Mouse (Mus musculus) yolk sac, embryonic 10.5 days (tissue): ENCODE data around the gene Gm17334.

Source experiments
- DNase-seq: peaks from one replicate; pipeline ENCODE4 v3.0.0-alpha.2; 2017; ENCODE audit warnings: low spot score

Gm17334 gene

DNA sequence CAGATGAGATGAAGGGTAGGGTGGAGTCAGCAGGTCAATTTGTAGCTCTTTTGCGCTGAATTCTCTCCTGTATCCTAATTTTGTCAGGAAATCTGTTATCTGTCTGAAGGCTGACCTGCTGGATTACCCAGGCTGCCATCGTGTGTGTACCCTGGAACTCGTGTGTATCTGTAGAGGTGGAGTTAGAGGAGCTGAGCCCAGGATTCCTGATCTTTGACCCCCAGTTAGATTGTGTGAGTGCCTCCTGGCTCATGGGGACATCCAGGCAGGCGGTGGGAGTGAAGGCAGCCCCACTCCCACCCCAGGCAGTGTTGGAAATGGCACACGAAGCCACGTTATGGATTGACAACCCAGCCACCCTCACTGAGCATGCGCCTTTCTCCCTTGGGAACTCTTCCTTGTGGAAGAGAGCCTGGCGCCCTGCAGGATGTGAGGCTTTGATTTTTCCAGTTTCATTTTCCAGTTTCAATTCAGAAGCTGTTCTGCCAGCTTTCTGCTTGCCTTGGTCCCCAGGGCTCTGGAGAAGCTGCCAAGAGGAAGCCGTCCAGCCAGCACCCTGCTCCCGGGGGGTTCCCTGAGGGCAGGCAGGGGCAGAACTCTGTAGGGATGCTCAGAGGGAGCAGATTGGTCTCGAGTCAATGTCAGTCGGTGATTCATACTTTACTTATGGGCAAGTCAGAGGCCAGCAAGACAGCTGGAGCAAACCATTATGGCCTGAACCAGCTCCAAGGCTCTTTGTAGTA lies 23.6 kb upstream of the Gm17334 start:
- peak; percentile 73 for DNase-seq

DNA sequence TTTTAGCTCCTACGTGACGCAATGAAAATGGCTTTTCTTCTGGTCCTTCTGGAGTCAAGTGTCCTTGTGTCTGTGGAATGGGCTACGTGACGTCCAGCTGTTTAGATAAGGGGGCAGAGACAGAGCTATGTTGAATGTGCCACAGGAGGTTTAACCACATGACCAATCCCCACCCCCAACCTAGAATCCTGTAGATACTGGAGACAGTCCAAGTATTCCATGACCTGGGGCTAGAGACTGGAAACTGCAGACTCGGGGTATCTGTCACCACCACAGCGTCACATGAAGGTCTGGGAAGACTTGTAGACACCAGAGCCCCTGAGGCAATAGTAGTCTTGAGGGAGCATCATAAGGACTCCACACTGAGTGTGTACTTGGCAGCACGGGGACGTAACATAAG lies 22.8 kb upstream of the Gm17334 start:
- peak; percentile 50 for DNase-seq

DNA sequence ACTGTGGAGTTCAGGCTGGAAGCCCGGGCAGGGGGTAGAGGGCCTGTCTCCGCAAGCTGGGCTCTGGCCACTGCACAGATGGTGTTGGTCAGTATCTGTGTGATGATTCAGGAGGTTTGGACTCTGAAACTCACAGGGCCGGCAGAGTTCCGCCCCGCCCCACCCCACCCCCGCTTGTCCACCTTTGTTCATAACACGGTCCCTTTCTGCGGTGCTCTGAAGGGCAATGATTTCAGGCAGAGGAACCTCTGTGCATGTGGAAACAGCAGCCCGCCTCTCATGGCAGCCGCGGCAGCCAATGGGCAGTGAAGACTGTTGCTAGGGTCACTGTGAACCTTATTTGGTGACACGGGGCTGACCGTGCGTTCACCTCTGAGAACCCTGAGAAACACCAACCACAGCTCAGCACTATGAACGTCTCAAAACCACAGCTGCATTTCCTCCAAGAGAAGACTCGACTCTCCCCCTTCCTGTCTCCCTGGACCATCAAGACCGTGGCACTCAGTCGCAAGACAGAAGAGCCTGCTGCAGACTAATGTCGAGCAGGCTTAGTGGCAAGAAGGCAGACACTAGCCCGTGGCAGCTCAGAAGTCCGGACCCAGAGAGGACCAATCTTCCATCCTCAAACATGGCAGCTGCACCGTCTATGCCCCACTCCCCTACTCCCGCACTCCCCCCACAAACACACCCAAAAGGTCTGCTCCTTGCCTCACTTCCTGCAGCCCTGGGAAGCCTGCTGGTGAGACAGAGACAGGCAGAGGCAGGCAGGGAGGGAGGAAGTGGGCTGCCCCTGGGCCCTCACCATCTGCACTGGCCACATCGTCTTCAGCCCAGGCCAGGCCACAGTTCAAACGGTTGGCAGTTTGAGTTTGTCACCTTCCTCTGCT lies 21.9 kb upstream of the Gm17334 start:
- DNase-seq = peak; percentile 83

DNA sequence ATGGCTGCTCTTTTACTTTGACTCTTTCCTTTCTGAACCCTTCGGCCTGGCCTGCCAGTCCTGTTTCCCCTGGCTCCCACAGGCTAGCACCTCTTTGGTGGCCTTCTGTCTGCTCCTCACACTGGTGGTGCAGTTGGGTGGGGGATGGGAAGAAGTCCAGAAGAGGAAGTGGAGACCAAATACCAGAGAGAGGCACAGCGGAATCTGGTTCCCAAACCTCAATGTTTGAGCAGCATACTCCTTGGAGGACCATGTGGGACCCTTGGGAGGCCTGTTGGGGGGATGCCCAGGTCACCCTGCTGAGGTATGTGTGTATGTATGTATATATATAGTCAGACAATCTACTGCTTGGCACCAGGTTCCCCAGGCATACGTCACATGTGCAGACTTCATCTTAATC lies 21.0 kb upstream of the Gm17334 start:
- no peak for DNase-seq

DNA sequence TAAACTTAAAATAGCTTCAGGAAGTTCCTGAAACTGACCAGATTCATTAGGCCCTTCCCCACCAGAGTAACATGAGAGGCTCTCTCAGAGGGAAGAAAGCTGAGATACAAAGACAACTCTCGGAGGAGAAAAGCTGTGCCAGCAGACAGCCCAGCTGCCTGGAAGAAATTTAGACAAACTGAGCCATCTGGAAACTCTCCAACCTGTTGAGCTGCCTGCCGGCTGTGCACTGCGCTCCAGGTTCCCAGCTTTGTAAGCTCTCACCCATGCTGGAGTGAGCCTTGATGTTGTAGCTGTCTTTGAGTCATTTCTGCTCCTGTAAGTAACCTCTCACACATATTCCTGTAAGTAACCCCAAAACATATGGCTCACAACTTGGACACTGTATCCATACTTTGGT lies 20.0 kb upstream of the Gm17334 start:
- no peak for DNase-seq

DNA sequence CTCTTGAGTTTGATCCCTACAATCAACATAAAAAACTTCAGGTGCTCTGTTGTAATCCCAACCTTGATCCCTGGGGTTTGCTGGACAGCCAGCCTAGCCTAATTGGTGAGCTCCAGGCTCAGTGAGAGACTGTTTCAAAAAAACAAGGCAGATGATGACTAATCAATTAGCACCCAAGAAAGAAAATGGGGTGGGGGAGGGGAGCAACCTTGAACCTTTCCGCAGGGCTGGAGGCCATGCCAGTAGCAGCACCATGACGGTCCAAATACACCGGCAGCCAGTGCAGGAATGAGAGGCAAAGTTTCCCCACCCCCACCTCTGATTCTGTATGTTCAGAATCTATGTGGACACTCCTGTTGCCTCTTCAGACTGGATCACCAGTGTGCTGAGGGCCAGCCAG lies 16.3 kb upstream of the Gm17334 start:
- DNase-seq = no peak

DNA sequence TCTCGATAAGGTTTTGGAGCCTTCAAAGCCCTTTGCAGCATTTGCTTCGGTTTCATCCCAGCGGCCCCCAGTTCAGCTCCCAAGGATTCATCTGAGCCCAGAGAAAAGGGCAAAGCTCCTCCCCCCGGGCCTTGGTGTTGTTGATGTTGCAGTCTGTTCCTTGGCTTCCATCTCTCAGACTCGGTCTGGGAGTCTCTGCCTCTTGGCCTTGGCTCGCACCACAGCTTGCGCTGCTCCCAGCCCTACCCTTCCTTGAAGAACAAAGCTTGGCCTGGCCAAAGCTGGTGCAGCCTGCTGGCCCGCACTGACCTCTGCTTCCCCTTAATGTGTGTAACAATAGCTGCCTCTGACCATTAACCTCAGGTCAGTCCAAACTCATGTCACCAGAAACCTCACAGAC lies 15.2 kb upstream of the Gm17334 start:
- no peak for DNase-seq

DNA sequence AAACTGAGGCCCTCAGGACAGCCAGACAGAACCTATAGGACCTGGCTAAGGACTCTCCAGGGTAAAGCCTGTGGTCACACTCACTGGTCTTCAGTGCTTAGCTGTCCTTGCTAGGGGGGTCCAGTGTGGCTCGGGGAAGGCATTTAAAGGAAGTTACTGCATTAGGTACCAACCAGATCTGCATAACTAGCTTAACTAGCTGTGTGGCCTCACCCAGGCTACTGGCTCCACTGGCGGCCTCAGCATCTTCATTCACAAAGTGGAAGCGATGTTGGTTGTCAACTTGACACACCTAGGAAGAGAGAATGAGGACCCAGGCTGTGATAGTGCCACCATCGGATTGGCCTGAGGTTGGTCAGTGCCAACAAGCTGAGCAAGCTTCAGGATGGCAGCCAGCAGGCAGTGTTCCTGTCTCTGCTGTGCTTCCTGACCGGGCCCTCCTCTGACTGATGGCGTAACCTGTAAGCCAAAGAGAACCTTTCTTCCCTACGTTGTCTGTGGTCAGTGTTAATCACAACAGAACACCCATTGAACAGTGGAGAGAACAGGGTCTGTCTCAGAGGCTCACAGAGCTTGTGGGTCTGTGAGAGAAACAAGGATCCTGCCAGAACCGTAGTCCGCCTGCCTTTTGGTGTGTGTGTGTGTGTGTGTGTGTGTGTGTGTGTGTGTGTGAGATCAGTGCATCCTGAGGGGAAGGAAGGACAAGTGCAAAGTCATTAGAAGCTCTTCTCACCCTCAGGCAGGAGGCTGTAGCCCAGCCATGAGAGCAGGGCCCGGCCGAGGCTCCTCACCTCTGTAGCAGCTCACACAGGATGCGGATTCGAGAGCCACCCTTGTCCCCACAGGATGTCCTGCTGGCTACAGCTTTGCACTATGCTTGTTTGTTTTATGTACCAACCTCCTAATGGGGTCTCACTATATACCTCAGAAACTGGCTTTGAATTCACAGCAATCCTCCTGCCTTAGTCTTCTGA lies 13.4 kb upstream of the Gm17334 start:
- no peak for DNase-seq

DNA sequence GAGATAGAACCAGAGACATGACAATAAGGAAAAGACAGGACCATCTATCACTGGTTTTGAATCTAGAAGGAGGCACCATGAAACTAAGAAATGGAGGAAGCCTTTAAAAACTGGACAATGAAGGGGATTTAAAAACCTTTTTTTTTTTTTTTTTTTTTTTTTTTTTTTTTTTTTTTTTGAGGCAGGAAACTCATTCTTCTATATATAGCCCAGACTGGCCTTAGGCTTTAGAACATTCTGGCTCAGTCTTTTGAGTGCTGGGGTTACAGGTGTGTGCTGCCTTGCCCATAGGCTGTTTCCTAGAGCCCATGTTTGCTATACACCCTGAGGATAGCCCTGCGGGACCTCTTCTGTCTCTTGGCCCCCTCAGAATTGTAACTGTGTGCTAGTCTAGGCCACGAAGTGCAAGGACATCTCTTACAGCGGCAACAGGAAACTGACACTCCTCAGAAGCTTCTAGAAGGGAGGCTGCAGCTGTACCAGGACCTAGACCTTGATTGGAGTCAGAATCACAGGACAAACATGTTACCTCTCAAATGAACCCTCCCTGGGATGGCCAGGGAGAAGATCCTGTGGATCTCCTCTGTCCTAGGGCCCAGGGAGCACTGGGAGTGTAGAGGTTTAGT lies 12.4 kb upstream of the Gm17334 start:
- no peak for DNase-seq

DNA sequence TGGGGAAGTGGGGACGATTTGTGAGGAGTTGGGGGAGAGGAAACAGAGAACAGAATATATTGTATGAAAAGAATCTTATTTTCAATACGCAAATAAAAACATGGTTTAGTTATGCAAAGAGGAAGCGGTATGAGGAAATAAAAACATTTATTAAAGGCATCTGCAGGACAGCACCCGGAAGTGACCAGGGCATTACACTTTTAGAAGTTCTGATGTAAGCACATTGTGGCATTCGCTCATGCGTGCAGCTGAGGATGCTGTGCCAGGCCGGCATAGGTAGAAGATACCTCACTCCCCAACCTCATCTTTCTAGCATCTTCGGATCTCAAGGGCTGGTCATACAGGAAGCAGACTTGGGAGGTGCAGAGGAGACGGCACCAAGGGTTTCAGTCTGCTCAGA lies 10.3 kb upstream of the Gm17334 start:
- no peak for DNase-seq

DNA sequence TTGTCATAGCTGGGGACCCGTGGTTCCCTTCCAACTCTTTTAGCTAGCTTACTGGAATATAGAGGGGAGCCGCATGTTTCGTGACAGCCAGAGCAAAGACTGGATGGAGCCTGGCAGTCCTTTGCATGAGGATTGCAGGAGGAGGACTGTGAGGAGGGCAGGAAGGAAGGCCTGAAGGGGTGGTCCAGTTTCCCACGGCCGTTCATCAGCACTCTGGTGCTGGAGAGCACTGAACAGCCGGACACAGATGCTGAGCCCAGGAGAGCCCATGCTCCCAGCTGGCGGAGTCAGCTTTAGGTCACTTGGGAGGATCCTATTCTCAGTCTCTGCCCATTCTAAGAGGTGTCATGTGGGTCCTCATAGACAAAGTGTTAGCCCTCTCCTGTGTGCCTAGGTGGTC lies 9.0 kb upstream of the Gm17334 start:
- no peak for DNase-seq

DNA sequence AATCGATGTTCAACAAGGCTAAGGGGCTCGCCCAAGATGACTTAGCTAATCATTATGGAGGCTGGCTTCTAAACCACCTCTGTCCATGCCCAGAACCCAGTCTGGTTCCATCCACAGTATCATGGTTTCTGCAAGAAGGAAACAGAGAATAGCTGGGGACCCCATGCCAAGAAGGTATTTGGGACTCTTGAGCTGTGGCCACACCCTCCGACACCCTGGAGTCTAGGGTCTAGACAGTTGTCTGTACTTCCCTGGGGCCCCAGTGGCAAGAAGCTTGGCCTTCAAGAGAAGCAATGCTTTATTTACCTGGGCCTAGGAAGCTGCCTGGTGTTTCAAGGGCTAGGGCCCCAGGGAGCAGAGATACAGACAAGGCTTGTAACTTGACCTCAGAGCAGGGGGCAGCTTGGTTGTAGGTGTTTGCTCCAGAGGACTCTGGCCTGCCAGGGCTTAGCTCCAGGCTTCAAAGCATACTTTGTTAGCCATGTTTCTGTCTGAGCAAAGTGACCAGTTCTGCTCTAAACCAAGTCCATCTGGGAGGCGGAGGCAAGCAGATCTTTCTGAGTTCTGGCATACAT lies 8.3 kb upstream of the Gm17334 start:
- peak; percentile 59 for DNase-seq

DNA sequence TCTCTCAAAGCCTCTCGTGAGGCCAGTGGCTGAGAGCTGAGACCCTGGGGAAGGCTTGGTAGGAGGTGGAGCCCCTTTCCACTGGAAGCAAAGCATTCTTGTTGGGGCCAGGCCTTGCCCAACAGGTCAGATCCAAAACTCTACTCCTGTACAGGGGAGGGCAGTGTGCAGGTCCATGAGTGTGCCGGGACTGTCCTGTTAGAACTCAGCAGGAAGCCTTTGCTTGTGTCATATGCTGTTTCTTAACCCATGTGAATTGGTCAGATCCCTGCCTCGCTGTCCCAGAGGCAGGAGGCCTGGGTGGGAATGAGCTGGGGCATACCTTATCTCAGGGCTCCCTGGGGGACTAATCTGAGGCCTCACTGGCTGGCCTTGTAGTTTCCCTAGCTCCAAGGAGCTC lies 7.3 kb upstream of the Gm17334 start:
- DNase-seq = no peak

DNA sequence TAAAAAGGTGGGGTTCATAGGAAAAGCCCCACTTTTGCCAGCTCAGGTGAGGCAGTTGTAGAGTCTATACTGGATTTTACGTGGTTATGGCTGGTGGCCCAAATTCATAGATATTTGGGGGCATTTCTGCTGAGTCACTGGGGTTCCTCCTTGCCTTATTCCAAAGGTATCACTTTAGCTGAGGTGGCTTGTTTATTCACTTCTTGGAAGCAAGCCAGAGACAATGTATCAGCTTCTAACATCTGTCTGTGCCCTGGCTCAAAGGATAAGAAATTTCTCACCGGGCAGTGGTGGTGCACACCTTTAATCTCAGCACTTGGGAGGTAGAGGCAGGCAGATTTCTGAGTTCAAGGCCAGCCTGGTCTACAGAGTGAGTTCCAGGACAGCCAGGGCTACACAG lies 6.8 kb upstream of the Gm17334 start:
- DNase-seq = no peak

DNA sequence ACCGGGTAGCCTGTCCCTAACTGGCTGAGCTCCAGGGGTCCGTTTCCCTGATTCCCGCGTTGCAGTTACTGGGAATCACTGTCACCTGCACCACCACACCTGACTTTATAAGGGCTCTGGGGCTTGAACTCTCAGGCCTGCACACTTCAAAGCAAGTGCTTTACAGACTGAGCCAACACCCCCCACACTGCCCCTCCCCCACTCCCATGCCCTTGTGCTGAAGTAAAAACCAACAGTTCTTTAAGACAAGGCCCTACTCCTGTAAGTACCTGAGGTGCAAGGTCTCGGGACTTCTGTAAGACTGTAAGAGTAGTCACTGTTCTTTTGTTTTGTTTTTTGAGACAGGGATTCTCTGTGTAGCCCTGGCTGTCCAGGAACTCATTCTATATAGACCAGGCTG lies 5.5 kb upstream of the Gm17334 start:
- DNase-seq = no peak

DNA sequence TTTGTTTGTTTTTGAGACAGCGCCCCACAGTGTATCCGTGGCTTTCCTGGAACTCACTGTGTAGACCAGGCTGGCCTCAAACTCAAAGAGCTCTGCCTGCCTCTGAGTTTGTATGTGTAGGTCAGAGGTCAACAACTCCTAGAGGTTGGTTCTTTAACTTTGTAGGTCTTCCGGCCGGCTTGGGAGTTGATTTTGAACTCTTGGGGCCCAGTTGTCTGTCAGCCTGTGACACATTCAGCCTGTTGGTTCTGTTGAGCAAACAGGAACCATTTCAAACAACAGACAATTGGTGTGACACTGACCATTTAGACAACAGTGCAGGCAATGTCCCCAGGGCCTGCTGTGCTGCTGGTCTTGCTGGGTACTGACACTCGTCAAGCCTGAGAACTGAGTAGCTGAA lies 4.7 kb upstream of the Gm17334 start:
- DNase-seq = no peak

DNA sequence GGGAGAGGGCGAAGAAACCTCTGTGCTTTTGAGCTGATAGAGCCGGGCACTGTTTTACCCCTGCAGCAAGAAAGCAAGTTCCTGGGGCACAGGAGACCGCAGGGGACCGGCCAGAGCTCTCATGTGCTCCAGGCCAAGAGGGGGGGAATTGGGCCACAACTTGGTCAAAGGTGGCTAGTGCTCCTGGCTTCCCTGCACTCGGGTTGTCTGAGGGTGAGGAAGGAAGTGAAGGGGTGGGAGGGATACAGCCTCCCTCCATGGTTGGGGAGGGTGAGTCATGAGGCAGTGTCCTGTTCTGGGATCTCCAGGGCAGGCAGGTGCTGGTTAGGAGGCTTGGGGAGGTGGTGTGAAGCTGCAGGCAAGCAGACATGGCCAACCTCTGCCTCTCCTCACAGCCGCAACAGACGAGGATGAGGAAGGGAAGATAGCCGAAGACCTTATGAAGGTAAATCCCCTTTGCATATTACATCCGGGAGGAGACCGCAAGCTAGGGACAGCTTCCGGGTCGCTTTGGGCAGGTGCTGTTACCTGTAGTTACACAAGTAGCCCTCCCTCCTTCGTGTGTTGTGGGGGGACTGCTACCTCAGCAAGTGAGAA lies 1.8 kb upstream of the Gm17334 start:
- no peak for DNase-seq

DNA sequence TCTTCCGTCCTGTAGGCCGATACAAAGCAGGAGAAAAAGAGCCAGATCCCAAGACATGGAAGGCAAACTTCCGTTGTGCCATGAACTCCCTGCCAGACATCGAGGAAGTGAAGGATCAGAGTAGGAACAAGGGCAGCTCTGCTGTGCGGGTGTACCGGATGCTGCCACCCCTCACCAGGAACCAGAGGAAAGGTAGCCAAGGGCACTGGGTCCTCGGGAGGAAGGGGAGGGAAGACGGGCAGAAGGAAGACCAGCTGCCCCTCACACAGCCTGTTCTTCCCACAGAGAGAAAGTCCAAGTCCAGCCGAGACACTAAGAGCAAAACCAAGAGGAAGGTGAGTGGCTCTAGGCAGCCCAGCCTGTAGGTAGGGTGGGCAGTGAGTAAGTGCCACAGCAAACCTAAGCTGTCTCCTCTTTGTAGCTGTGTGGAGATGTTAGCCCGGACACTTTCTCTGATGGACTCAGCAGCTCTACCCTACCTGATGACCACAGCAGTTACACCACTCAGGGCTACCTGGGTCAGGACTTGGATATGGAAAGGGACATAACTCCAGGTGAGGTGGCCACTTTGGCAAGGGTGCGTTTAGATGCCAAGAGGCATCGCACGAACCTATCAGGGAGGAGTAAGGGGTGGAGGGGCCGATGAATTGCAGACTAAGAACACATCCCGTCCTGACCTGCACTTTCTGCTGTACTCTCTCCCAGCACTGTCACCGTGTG lies 814 bp upstream of the Gm17334 start:
- DNase-seq = no peak

DNA sequence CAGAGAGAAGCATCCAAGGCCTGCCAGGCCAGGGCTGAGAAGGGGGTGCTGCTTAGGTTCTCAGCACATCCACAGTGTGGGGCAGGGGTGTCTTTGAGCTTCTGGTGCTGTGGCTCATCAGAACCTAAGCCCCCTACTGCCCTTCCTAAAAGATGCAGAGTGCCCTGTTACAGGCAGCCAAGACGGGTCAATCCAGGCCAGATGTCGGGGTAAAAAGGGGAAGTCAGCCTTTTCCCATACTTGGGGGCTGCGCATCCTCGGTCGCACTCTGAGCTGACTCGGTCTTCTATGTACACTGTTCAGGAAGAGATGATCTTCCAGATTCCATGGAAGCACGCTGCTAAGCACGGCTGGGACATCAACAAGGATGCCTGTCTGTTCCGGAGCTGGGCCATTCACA lies 451 bp downstream of the Gm17334 start:
- DNase-seq = no peak

DNA sequence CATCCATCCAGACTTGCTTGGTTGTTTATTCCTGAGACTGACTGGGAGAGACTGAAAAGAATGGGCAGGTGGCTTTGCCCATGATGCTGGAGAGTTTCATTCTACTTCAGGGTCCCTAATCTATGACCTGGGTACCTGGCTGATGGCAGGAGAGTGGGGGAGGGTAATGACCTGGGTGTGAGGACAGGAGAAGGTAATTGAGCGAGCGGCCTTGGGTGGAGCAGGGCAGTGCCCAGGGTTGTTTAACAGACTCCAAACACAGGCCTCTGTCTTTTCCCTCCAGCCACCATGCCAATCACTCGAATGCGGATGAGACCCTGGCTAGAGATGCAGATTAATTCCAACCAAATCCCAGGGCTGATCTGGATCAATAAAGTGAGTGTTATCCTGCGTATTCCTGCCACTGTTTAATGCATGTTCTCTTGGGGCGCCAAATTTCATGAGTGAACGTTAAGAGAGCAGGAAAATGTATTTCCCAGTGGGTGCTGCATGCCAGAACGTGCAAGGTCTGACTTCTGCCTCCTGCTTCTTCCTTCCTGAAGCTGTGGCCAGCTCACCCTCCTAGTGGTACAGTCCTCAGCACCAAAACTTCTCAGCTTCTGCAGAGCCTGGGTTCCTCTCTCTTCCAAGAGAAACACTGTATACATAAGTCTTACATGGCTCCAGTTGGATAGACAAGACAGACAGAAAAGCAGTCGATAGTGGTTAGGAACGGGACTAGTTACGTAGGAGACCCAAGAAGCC lies 1.8 kb downstream of the Gm17334 start:
- DNase-seq = no peak
